Mouse (Mus musculus) thymus, adult 2 months (tissue): ENCODE measurements around the gene Prkn.

Experiments used
- CTCF ChIP-seq: fragments of 200-500 bp; IDR thresholded peaks from 2 replicates; pipeline ENCODE4 v1.5.1; 2012; ENCODE audit warnings: mild to moderate bottlenecking, control low read depth, low read length, moderate library complexity, borderline replicate concordance; ENCODE audit not compliant: control insufficient read depth, poor library complexity, insufficient read depth; ENCODE audit errors: extremely low read depth
- POLR2A ChIP-seq: fragments of 200-500 bp; IDR thresholded peaks from 2 replicates; pipeline ENCODE4 v1.6.1; 2012; ENCODE audit warnings: mild to moderate bottlenecking, low read length, control low read depth, moderate library complexity; ENCODE audit not compliant: control insufficient read depth, poor library complexity, insufficient read depth; ENCODE audit errors: extremely low read depth

DNA sequence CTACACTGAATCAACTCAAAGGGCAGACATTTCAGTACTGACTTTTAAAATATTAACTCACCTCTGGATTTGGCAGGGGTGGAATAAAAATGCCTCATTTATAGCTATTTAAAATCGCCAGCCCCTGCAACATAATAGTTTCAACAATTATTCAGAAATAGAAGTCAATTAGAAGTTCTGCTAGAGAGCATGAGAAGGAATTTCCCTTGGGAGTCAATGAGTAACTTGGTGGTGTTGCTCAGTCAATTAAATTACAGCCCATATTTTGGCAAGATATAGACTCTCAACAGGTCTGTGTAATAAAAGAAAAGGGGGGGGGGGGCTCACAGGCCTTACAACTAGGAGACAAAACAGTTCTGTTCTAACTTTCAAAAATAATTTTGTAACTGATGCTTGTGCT, 821.7 kb downstream of the Prkn start:
- TF ChIP-seq CTCF (no peak), POLR2A (no peak)
